Comparison of ENCODE assay signal across 8 mouse cellular contexts in genomic region chr4:140549975-140550374, GRCm38 (mm10).
DNase-seq lines count a peak whose midpoint lies in the region; ATAC-seq and TF ChIP-seq lines count a peak whose summit lies in the region.

No protein-coding gene starts in this region.

- H3K9ac ChIP-seq in hindbrain, embryonic 13.5 days: no peak overlapping the region
- H3K9ac ChIP-seq in hindbrain, embryonic 11.5 days (ENCODE audit: low read depth, low read length): no peak overlapping the region
- no peak overlapping the region for H3K9ac ChIP-seq in embryonic facial prominence, embryonic 14.5 days (ENCODE audit: low read depth, low read length)
- H3K9ac ChIP-seq in midbrain, embryonic 14.5 days (replicated peaks; ENCODE audit: low read length): no peak overlapping the region
- no peak overlapping the region for H3K9ac ChIP-seq in stomach, postnatal 0 days (ENCODE audit: low read length)

- 54% methylated on average over 12 of the region's 12 CpGs for WGBS in hindbrain, embryonic 13.5 days
- WGBS in hindbrain, embryonic 11.5 days: 90% methylated on average over 12 of the region's 12 CpGs
- WGBS in embryonic facial prominence, embryonic 14.5 days: 57% methylated on average over 8 of the region's 12 CpGs
- 77% methylated on average over 12 of the region's 12 CpGs for WGBS in midbrain, embryonic 14.5 days
- 55% methylated on average over 12 of the region's 12 CpGs for WGBS in stomach, postnatal 0 days

- no peaks in the 10 kb centered on the region for H3K27me3 ChIP-seq in hindbrain, embryonic 13.5 days
- H3K27me3 ChIP-seq in hindbrain, embryonic 11.5 days (ENCODE audit: control insufficient read depth, insufficient read depth, low read length): no peaks in the 10 kb centered on the region
- H3K27me3 ChIP-seq in embryonic facial prominence, embryonic 14.5 days (replicated peaks; ENCODE audit: control insufficient read depth, insufficient read depth, low read length): no peaks in the 10 kb centered on the region
- no peaks in the 10 kb centered on the region for H3K27me3 ChIP-seq in midbrain, embryonic 14.5 days (ENCODE audit: control insufficient read depth, insufficient read depth, low read length)
- H3K27me3 ChIP-seq in stomach, postnatal 0 days (ENCODE audit: control insufficient read depth, insufficient read depth, low read length): no peaks in the 10 kb centered on the region

- DNase-seq in hindbrain, embryonic 11.5 days (ENCODE audit: low spot score): no peak
- peak; percentile 76 for DNase-seq in embryonic facial prominence, embryonic 14.5 days (ENCODE audit: low spot score)
- peak; percentile 76 for DNase-seq in gastrocnemius, postnatal 25 days
- peak; percentile 65 for DNase-seq in midbrain, embryonic 14.5 days
- DNase-seq in testis, postnatal 10 days (ENCODE audit: low spot score): no peak
- no peak for DNase-seq in stomach, postnatal 0 days (ENCODE audit: low spot score)
- DNase-seq in thymus, postnatal 0 days (ENCODE audit: low spot score): no peak

- H3K4me1 ChIP-seq in hindbrain, embryonic 13.5 days (replicated peaks): peaks cover 17% of the 10 kb centered on the region
- H3K4me1 ChIP-seq in hindbrain, embryonic 11.5 days (replicated peaks; ENCODE audit: control insufficient read depth, insufficient read depth, low read length): no peaks in the 10 kb centered on the region; the same call in 1 of the 2 replicates
- H3K4me1 ChIP-seq in embryonic facial prominence, embryonic 14.5 days (ENCODE audit: control insufficient read depth, insufficient read depth, low read length): no peaks in the 10 kb centered on the region
- no peaks in the 10 kb centered on the region for H3K4me1 ChIP-seq in midbrain, embryonic 14.5 days (ENCODE audit: control insufficient read depth, insufficient read depth, low read length)
- H3K4me1 ChIP-seq in stomach, postnatal 0 days (replicated peaks; ENCODE audit: control insufficient read depth, insufficient read depth): no peaks in the 10 kb centered on the region

- no peak overlapping the region for H3K4me3 ChIP-seq in hindbrain, embryonic 13.5 days
- H3K4me3 ChIP-seq in hindbrain, embryonic 11.5 days (ENCODE audit: low read depth, low read length): no peak overlapping the region
- H3K4me3 ChIP-seq in embryonic facial prominence, embryonic 14.5 days (ENCODE audit: low read depth, low read length): no peak overlapping the region
- no peak overlapping the region for H3K4me3 ChIP-seq in midbrain, embryonic 14.5 days (replicated peaks; ENCODE audit: low read depth, low read length)
- H3K4me3 ChIP-seq in stomach, postnatal 0 days (ENCODE audit: low read depth, low read length): no peak overlapping the region

- ATAC-seq in hindbrain, embryonic 13.5 days (ENCODE audit: low FRiP score): peak; percentile 49
- no peak for ATAC-seq in hindbrain, embryonic 11.5 days (ENCODE audit: low FRiP score)
- ATAC-seq in embryonic facial prominence, embryonic 14.5 days (ENCODE audit: low read depth): peak; percentile 73
- ATAC-seq in midbrain, embryonic 14.5 days (ENCODE audit: low FRiP score, low TSS enrichment): no peak
- no peak; the same call in 1 of the 2 replicates for ATAC-seq in stomach, postnatal 0 days (ENCODE audit: low FRiP score, low TSS enrichment)

- peaks cover 63% of the 10 kb centered on the region for H3K36me3 ChIP-seq in hindbrain, embryonic 13.5 days
- H3K36me3 ChIP-seq in hindbrain, embryonic 11.5 days (ENCODE audit: control insufficient read depth, insufficient read depth, low read length): peaks cover 5% of the 10 kb centered on the region; the same call in 1 of the 2 replicates
- peaks cover 43% of the 10 kb centered on the region; the same call in 1 of the 2 replicates for H3K36me3 ChIP-seq in embryonic facial prominence, embryonic 14.5 days (ENCODE audit: control insufficient read depth, insufficient read depth, low read length)
- peaks cover 64% of the 10 kb centered on the region for H3K36me3 ChIP-seq in midbrain, embryonic 14.5 days (ENCODE audit: control insufficient read depth, insufficient read depth, low read length)
- H3K36me3 ChIP-seq in stomach, postnatal 0 days (ENCODE audit: control insufficient read depth, insufficient read depth, low read length): peaks cover 8% of the 10 kb centered on the region; the same call in 1 of the 2 replicates

- TF ChIP-seq CTCF in stomach, postnatal 0 days (IDR thresholded peaks at IDR 0.05; ENCODE audit: low read depth): no peak

- no peak overlapping the region for H3K4me2 ChIP-seq in hindbrain, embryonic 13.5 days
- H3K4me2 ChIP-seq in hindbrain, embryonic 11.5 days (replicated peaks; ENCODE audit: low read depth, low read length): no peak overlapping the region
- no peak overlapping the region for H3K4me2 ChIP-seq in embryonic facial prominence, embryonic 14.5 days (ENCODE audit: low read depth, low read length)
- H3K4me2 ChIP-seq in midbrain, embryonic 14.5 days (ENCODE audit: low read length): no peak overlapping the region
- H3K4me2 ChIP-seq in stomach, postnatal 0 days (replicated peaks; ENCODE audit: low read depth): no peak overlapping the region

- TF ChIP-seq EP300 in stomach, postnatal 0 days (optimal IDR thresholded peaks at IDR 0.05): no peak

- peak overlapping the region; percentile 73 for H3K27ac ChIP-seq in hindbrain, embryonic 13.5 days
- no peak overlapping the region; the same call in 1 of the 2 replicates for H3K27ac ChIP-seq in hindbrain, embryonic 11.5 days (ENCODE audit: low read depth, low read length)
- 0 out of 2 replicates have a peak overlapping the region, but pooled peaks have one; percentile 6 for H3K27ac ChIP-seq in embryonic facial prominence, embryonic 14.5 days (replicated peaks; ENCODE audit: low read depth, low read length)
- H3K27ac ChIP-seq in midbrain, embryonic 14.5 days (replicated peaks; ENCODE audit: low read depth, low read length): peak overlapping the region; percentile 55
- H3K27ac ChIP-seq in stomach, postnatal 0 days (replicated peaks): no peak overlapping the region

- no peaks in the 10 kb centered on the region for H3K9me3 ChIP-seq in hindbrain, embryonic 13.5 days
- H3K9me3 ChIP-seq in hindbrain, embryonic 11.5 days (ENCODE audit: control insufficient read depth, low read length): no peaks in the 10 kb centered on the region
- no peaks in the 10 kb centered on the region for H3K9me3 ChIP-seq in embryonic facial prominence, embryonic 14.5 days (ENCODE audit: control insufficient read depth, low read length)
- no peaks in the 10 kb centered on the region for H3K9me3 ChIP-seq in midbrain, embryonic 14.5 days (ENCODE audit: control insufficient read depth, low read length)
- no peaks in the 10 kb centered on the region for H3K9me3 ChIP-seq in stomach, postnatal 0 days (ENCODE audit: control insufficient read depth, low read length)

Comparison
In these comparisons a context has a peak if more than half of its experiments do, and no peak if none do; other contexts are left out.
1. ATAC-seq: peak in hindbrain, embryonic 13.5 days (single experiment) and embryonic facial prominence, embryonic 14.5 days (single experiment); none in hindbrain, embryonic 11.5 days (single experiment), midbrain, embryonic 14.5 days (single experiment) and stomach, postnatal 0 days (single experiment).
2. H3K27ac ChIP-seq: peak in hindbrain, embryonic 13.5 days (single experiment), embryonic facial prominence, embryonic 14.5 days (single experiment) and midbrain, embryonic 14.5 days (single experiment); none in hindbrain, embryonic 11.5 days (single experiment) and stomach, postnatal 0 days (single experiment).
3. DNase-seq: peak in embryonic facial prominence, embryonic 14.5 days (single experiment), gastrocnemius, postnatal 25 days (single experiment) and midbrain, embryonic 14.5 days (single experiment); none in hindbrain, embryonic 11.5 days (single experiment), testis, postnatal 10 days (single experiment), stomach, postnatal 0 days (single experiment) and thymus, postnatal 0 days (single experiment).